Mouse (Mus musculus) MEL (cell line): ENCODE results near the gene Cnn2.

Source experiments
- CTCF ChIP-seq, 3 experiments: IDR thresholded peaks in 2 of 3; conservative IDR thresholded peaks in 1 of 3; 2 replicates each; pipeline ENCODE4 v1.5.1; 2011 to 2012; ENCODE audit warnings: low read length in 3 of 3, low read depth in 2 of 3, mild to moderate bottlenecking in 2 of 3, improper control_type of control experiment in 1 of 3, inconsistent platforms in 1 of 3, mixed read lengths in 1 of 3, moderate library complexity in 1 of 3; ENCODE audit not compliant: control insufficient read depth in 1 of 3, insufficient read depth in 1 of 3, poor library complexity in 1 of 3, severe bottlenecking in 1 of 3
- E2F4 ChIP-seq: IDR thresholded peaks from 2 replicates; pipeline ENCODE4 v1.6.1; 2011; ENCODE audit warnings: low read depth, low read length, improper control_type of control experiment, borderline replicate concordance
- EP300 ChIP-seq, 2 experiments: IDR thresholded peaks; 2 replicates each; pipeline ENCODE4 v1.6.1; 2011; ENCODE audit warnings: improper control_type of control experiment in 2 of 2, low read length in 2 of 2, low read depth in 1 of 2, mild to moderate bottlenecking in 1 of 2
- ETS1 ChIP-seq: IDR thresholded peaks from 2 replicates; pipeline ENCODE4 v1.6.1; 2012; ENCODE audit warnings: low read depth, mild to moderate bottlenecking, inconsistent platforms, low read length, improper control_type of control experiment, moderate library complexity
- MAX ChIP-seq: IDR thresholded peaks from 2 replicates; pipeline ENCODE4 v1.6.1; 2011; ENCODE audit warnings: low read length, improper control_type of control experiment
- MXI1 ChIP-seq: IDR thresholded peaks from 2 replicates; pipeline ENCODE4 v1.6.1; 2011; ENCODE audit warnings: mild to moderate bottlenecking, low read depth, low read length, improper control_type of control experiment
- MYB ChIP-seq: IDR thresholded peaks from 2 replicates; pipeline ENCODE4 v1.6.1; 2011; ENCODE audit warnings: mild to moderate bottlenecking, low read depth, low read length, improper control_type of control experiment
- POLR2A ChIP-seq, 2 experiments: IDR thresholded peaks; 2 replicates each; pipeline ENCODE4 v1.6.1; 2011 to 2012; ENCODE audit warnings: low read length in 2 of 2, mild to moderate bottlenecking in 2 of 2, control low read depth in 1 of 2, improper control_type of control experiment in 1 of 2, low read depth in 1 of 2, moderate library complexity in 1 of 2; ENCODE audit not compliant: control insufficient read depth in 1 of 2, insufficient read depth in 1 of 2, poor library complexity in 1 of 2
- SIN3A ChIP-seq: IDR thresholded peaks from 2 replicates; pipeline ENCODE4 v1.6.1; 2012; ENCODE audit warnings: low read length, improper control_type of control experiment, inconsistent platforms
- USF1 ChIP-seq: IDR thresholded peaks from 2 replicates; pipeline ENCODE4 v1.6.1; 2014; ENCODE audit warnings: low read depth, mild to moderate bottlenecking, inconsistent platforms, low read length, improper control_type of control experiment, moderate library complexity
- USF2 ChIP-seq, 2 experiments: IDR thresholded peaks; 2 replicates each; pipeline ENCODE4 v1.6.1; 2011 to 2012; ENCODE audit warnings: improper control_type of control experiment in 2 of 2, low read length in 2 of 2, borderline replicate concordance in 1 of 2, inconsistent platforms in 1 of 2, low read depth in 1 of 2, mild to moderate bottlenecking in 1 of 2; ENCODE audit not compliant: insufficient read depth in 1 of 2
- ZKSCAN1 ChIP-seq: IDR thresholded peaks from 2 replicates; pipeline ENCODE4 v1.6.1; 2012; ENCODE audit warnings: low read depth, mild to moderate bottlenecking, inconsistent platforms, low read length, improper control_type of control experiment, moderate library complexity

DNA sequence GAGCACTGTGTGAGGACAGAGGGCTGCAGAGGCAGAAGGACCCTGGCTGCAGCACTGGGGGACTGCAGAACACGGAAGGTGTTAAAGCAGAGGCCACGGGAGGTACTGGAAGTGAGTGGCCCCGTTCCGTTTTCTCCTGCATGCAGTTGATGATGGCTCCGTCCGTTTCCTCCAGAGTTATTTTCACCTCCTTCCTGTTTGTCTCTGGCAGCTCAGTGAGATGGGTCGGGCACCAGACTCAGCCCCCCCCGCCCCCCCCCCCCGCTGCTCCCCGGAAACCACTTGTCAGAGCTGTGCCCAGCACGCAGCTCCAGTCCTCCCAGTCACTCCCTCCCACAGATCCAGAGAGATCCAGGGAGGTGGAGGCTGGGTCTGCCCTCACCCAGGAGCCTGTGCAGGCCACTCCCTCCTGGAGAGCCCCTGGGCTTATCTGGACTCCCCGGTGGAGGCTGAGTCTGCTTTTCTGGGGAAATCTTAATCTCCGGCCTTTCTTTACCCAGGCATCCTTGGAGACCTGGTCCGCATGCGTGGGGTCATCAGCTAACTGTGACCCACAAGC is 30.4 kb downstream of the Cnn2 start:
- TF ChIP-seq MXI1 (peak; percentile 46; the same call in 1 of the 2 replicates), E2F4 (no peak), EP300 (IDR thresholded peaks at IDR 0.05; ENCODE audit: low read depth in 1 of 2, low read length in 2 of 2) (peak in 1 of 2 experiments; percentile 14; a peak in 1 of 4 replicates), MYB (no peak), MAX (no peak), POLR2A (IDR thresholded peaks at IDR 0.05; ENCODE audit: control insufficient read depth in 1 of 2, insufficient read depth in 1 of 2, low read depth in 1 of 2, low read length in 2 of 2, poor library complexity in 1 of 2) (peak in 1 of 2 experiments; percentile 18; a peak in 1 of 4 replicates), ZKSCAN1 (no peak), USF1 (no peak), USF2 (IDR thresholded peaks at IDR 0.05; ENCODE audit: borderline replicate concordance in 1 of 2, insufficient read depth in 1 of 2, low read depth in 1 of 2, low read length in 2 of 2) (no peak), SIN3A (no peak), CTCF (IDR thresholded peaks at IDR 0.05 in 2 of 3, conservative IDR thresholded peaks at IDR 0.05 in 1 of 3; ENCODE audit: control insufficient read depth in 1 of 3, insufficient read depth in 1 of 3, low read depth in 2 of 3, low read length in 3 of 3, poor library complexity in 1 of 3, severe bottlenecking in 1 of 3) (no peak), ETS1 (no peak)
